Mouse (Mus musculus): ENCODE results near the gene Bach2.

Gene Bach2

DNA sequence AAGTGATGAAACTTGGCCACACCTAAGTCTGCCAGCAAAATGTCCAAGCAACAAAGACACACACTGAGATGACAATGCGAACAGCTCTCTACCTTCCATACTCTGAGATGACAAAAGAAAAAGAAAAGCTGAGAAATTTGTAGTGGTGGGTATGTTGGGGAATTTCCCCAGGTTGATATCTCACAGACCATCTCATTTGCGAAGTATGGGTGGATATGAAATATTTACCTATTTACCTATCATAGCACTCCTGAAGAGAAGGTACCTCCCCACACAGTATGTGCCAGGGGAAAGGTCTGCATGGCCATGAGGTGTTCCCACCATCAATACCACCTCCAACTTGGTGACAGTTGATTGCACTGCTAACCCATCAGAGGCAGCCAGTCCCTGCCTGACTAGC, 13.4 kb upstream of the Bach2 start:
- peak; percentile 52 for DNase-seq (ENCODE audit: low read depth)

DNA sequence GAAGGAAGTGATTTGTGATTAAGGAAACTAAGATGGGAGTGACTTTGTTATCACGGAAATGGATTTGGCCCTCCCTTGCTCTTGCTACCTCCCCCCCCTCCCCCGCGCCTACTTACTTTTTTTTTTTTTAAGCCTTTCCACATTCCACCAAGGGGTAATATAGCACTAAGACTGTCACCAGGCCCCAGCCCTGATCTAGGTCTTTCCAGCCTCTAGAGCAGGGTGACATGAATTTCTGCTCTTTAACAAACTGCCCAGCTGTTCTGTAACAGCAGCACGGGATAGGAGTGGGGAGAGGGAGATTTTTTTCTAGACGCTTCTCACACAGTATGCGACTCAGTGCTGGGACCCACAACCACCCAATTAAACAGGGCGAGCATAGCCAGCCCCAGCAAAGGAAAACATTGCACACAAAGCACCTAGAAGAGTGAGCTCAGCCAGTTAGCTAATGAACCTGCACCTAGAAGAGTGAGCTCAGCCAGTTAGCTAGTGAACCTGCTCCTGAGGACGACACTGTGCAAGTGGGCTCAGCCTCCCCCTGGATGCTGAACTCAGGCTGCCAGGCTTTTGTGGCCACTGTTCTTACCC, 10.5 kb upstream of the Bach2 start:
- DNase-seq (ENCODE audit: low read depth): no peak

DNA sequence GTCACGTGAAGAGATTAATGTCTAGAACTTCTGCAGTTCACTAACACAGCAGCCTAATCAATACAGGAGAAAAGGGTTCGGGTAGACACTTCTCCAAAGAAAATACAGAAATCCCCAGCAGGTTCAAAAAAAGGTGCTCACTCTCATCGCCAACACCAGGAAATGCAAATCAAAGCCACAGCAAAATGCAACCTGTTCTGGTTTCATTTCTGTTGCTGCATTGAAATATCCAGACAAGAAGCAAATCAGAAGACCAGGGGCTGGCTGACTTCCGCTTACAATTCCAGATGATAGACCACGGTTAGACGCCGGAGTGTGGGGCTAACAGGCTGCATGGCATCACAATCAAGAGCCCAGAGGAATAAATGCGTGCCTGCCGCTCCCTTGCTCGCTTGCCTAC, 9.3 kb upstream of the Bach2 start:
- peak; percentile 58 for DNase-seq (ENCODE audit: low read depth)

DNA sequence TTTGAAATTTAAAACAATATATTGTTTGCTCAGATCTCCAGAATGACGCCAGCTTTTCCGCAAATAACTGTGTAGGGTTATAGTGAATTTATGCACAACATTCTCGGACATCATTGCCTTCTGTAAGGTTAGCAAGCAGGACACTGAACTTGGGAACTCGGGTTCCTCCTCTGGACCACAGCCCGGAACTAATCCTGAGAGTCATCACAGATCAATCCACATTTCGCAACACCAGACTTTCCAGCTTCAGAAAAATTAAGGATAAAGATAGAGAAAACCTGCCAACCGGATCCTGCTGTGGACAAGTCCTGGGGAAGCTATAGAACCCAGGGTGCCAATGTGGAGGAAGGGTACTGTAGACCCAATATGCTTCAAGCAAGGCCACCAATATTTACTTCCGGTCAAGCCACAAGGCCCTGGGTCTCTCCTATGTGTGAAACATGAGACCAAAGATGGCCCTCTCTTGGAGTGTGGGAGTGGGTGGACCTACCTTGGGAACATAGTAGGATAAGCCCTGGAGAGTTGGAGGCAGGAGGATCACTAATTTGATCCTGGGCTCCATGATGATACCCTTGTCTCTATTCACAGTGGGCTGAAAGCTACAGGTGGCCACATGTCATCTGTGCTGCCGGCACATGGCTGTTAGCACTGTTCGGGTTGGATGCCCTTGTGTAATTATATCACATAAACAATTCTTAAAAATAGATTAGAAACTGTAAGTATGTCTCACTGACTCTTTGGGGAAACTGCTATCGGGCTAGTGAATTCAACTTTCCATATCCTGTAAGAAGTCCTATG, 7.1 kb upstream of the Bach2 start:
- no peak for DNase-seq (ENCODE audit: low read depth)

DNA sequence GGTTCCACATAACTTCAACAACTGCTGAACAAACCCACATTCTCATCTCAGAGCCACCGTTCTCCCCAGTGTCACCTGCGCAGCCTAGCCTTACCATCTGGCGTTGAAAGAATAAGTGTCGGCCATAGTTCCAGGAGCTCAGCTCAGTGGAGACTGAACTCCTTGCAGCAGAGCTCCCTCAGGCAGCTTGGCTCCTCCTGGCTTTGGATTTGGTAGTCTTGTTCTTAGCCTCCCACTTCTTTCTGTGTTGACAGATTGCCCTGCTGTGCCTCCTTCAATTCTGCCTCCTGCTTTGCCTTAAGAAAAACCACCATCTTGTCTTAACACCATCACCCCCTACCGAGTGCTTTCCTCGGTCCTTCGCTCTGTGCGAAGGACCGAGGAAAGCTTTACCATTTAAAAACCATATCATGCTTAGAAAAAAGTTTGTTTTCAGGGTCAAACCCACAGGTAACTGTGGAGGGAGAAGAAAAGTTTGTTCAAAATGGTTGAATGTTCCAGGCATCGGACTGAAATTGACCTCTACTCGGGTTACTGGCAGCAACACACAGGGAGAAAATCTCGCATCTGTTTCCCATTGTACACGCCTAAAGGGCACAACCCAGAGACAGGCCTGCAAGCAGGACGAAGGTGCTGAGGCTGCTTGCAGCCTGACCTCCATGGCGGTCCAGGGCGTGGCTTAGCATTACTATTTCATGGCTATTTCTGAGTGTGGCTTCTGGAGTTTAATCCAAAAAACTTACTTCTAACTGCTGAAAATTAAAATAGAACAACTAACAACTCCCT, 2.5 kb upstream of the Bach2 start:
- DNase-seq (ENCODE audit: low read depth): no peak

DNA sequence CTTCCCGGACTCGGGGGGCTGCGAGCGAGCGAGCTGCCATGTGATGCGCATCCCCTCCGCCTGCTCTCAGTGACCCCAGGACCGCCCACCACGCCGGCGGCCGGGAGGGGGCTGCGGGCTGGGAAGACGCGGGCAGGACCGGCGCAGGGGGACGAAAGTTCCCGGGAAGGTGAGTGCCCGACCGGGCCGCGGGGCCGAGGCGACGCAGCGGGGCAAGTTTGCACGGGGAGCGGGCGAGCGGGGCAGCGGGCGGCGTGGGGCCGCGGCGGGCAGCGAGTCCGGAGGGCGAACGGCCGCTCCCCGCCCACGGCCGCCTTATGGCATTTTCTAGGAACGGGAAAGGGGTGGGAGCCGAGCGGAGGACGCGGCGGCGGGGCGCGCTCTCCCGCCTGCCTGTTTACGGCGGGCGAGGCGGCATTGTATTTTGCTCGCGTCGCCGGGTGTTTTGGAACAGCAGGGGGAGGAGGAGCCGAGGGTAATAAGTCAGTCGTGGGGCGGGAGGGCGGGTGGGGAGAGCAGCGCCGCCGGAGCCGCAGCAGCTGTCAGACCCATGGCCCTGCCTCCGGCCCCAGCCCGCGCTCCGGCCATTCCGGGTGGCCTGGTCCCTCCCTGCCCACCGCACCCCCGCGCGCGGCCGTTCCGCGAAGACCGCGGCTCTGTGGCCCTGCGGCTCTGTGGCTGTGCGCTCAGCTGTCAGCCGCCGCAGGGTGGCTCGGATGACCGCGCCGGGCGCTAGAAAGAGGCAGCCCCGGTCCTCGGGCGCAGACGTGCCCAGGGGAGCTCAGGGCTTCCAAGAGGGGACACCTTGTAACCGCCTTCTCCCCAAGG, 531 bp downstream of the Bach2 start:
- DNase-seq (ENCODE audit: low read depth): peak; percentile 80

DNA sequence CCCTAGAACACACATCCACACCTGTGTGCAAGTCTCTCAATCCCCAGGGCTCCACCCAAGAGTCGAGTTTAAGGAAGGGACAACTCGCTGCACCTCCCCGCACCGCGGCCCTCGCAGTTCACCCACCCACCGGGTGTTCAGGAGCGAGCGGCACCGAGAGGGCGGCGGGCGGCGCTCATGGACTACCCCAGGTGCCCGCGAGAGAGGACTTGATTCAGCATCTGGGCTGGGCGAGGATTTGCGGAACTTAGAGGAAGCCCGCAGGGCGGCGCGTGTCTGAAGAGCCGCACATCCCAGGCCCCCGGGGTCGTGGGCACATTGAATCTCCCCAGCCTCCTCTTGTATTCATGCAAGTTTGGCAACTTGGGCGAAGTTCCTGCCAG, 1.1 kb downstream of the Bach2 start:
- DNase-seq (ENCODE audit: low read depth): peak; percentile 78

DNA sequence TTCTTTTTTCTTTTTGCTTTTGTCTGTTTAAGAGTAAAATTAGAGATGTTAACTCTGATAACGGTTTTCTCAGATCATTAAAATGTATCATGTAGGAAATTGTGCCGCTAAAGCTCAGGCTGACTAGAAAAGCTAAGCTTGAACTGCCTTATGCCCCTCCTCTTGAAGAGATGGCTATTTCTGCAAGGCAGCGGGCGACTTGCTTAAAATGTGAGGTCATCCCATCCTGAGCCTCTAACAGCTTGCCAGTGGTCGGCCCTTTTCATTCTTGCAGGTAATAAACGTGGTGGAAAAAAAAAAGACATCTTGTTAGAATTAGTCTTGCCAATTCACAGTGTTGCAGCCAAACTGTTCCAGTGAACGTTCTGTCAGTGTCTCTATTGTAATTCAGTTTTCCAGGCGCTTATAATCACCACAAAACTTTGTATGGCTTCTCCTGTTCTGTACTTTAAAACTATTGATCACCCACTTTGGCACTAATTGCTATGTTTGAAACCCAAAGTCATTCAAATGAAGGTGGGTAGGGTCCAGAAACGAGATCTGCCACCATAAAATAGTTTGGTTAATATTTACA, 1.9 kb downstream of the Bach2 start:
- peak; percentile 56 for DNase-seq (ENCODE audit: low read depth)

DNA sequence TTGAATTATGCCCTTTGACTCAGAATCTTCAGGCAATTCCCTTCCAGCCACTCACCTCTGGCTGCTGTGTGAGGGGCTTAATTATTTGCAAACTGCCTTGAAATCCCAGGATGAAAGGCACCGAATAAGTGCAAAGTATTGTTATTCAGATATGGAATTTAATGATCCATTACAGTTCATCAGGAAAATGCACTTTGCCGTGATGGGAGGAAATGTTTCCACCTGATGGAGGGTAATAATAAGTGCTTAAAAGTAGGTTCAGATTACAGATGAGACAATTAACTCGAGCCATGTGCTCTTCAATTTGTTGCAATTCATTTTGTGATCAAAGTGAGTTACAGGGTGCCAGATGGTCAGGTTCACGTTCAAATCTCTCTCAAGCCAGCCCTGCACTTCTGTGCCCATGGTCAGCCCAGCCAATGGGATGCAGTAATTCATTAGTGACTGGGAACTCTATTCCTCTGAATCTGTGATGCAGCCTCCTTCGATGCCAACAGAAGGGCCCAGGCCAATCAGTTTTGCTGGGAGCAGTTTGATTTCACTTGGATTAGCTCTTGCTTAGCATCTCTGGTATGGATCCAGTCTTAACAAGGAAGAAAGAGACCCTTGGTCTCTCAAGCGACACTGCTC, 2.9 kb downstream of the Bach2 start:
- peak; percentile 43 for DNase-seq (ENCODE audit: low read depth)

DNA sequence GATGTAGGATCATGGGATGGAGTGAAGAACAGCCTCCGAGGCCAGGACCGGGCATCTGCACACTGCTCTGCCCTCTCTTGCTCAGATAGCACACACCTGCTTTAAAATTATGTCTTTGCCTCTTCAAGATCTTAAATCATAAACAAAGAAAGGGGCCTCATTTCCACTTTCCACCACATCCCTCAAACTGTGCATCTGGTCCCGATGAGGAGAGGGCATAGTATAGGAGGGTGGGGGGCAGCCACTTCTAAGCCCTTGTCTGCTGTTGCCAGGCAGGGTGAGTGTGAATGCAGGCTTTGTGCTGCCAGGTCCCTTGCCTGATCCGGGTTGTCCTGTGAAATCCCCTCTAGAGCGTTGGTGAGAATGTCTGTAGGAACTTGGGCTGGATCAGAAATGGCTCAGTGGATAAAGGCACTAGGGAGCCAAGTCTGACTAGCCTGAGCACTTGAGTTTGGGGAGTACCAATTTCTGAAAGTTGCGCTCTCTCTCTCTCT, 3.6 kb downstream of the Bach2 start:
- no peak for DNase-seq (ENCODE audit: low read depth)

DNA sequence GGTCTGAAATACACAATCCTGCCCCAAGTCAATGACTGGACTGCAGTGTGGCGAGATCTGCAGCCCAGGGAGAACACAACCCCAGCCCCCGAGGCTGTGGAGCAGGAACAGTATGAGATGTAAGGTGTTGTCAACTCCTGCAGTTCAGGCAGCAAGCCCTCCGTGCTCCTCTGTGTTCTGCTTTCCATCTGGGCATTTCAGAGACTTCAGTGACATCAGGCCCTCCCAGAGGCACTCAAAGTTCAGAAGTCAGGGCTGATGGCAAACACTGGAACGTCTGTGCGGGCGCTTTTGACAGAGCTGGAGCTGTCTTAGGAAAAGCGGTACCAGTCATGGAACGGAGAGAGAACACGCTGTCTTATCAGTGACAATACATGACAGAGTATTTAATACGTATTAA, 4.9 kb downstream of the Bach2 start:
- no peak for DNase-seq (ENCODE audit: low read depth)

DNA sequence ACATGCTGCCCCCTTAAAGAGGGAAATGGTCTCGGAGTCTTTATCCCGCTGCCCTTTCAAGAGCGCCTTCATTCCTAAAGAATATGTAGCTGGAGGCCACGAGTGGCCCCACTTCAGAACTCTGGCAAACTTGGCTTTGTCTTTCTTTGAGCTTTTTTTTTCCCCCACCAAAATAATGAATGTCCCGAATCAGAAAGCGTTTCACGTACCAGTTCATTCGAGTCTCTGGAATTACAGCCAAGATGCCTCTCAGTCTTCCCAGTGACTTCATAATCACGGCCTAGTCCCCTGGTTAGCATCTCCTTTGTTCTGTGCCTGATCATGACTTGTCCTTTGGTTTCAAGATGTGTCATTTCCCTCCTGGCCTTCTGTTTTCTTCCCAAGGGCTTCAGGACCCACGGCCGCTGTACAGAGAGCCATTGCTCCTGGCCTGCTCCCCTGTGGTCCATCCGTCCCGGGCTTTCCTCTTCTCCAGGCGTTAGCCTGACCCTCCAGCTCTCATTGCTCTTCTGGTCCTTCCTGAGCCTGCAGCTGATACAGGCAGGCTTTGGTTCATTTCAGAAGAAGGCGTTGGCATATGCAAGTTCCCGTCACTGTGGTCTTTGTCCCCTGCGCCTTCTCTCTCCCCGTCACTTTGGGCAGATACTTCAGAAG, 5.6 kb downstream of the Bach2 start:
- DNase-seq (ENCODE audit: low read depth): no peak

DNA sequence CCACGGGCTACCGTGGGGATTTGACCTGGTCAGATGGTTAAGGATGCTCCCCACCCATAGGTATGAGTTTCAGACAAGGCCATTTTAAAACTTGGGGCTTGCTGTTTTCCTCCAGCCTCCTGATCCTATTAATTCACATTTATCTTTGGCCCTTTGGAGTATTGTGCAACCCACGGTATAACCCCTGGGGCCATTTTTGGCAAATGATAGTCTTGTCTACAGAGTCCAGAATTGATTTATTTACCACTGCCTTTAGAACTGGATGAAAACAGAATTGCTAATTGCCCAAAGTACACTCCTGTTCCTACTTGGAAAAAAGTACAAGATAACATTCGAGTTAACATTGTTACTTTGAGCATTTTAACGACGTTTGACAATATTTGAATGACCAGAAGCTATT, 7.0 kb downstream of the Bach2 start:
- DNase-seq (ENCODE audit: low read depth): no peak

DNA sequence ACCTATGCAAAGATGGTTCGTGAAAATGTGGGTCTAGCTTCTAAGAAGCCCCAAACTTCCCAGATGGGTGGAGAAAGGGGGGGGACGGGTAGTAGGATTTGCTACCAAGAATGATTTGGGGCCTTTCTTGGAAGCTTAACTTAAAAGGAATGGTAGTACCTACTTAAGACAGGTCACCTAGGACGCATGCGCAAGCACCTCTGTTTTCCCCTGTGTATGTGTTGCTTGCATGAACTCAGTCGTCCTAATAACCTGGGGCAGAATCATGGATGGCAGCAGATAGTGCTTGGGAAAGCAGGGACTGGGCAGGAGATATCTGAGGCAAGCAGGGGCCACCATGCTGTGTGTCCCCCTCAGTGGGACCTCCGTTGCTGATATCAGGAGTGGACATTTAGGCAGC, 7.4 kb downstream of the Bach2 start:
- peak; percentile 34 for DNase-seq (ENCODE audit: low read depth)

DNA sequence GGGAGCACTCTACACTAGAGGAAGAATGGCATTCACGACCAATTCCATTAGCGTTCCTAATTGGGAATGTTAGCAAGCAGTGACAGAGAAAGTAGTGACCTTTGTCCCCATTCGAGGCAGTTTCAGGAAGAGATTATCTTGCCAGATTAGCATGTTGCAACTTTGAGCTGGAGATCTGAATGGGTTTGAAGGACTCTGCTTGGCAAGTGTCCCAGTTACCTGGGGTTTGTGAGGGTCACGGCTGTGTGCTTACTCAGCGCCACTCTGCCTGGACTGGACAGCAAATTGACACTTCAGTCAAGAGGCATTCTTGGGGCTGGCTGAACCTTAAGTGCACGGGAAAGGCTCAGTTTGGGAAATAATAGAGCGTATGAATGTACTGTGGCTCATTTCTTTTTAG, 8.2 kb downstream of the Bach2 start:
- DNase-seq (ENCODE audit: low read depth): no peak

DNA sequence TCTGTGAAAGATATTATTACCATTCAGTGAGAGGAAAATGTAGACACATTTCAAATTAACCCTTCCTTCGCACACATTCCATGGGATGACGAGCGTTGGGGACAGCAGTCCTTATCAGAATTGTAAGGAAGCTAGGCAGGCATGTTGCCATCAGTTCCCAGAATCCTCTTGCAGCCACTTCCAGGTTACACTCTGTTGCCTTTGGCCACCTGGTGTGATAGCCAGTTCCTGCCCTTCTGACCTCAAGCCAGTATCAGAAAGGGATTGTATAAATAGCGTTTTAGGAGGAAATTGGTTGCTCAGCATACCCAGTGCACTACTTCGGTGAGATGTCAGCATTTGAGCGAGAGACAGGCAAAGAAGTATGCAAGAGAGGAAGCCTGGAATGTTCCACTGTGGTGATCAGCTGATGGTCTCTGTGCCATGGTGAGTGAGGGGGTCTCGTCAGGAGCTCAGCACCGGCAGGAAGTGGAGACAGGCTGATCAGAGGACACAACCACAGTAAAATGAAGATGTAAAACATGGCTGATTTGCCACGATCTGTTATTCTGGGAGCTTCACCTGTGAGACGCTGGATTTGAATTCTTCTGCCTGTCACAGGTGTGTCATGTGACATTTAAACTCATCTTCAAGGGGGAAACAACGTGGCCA, 9.0 kb downstream of the Bach2 start:
- no peak for DNase-seq (ENCODE audit: low read depth)

DNA sequence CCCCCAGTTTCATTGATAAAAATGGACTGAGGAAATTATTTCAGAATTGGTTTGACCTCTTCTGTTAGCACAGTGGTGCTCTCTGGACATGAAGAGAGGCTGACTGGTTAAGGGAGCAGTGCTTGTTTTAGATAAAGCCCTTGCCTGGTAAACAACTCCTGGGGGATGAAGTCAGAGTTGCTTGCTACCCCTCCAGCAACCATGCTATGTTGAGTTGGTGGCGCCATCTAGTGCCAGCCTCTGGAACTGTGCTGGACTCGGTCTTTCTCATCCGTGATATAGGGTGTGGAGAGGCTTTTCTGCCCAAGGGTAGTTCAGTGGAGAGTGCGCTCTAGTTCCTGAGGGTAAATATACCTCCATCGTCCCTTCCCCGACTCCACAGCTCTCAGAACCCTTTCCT, 9.6 kb downstream of the Bach2 start:
- peak; percentile 97 for DNase-seq (ENCODE audit: low read depth)

DNA sequence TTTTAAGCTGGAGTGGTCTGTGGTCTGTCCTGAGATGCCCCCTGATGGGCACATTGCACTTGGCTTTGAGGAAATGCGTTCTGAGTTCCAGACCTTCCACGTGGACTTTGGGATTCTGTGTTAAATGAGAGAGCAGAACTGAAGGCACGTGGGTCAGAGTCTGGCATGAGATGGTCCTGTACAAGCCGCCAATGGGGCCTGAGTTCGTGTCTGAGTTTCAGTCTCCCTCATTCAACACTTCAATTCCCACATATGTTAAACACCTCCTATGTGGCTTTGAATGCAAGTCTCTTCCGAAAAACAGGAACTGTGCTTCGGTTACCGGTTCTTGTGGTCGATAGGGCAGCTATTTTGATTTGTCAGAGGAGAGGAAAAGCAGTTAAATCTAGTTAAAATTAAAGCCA, 10.4 kb downstream of the Bach2 start:
- DNase-seq (ENCODE audit: low read depth): peak; percentile 82

DNA sequence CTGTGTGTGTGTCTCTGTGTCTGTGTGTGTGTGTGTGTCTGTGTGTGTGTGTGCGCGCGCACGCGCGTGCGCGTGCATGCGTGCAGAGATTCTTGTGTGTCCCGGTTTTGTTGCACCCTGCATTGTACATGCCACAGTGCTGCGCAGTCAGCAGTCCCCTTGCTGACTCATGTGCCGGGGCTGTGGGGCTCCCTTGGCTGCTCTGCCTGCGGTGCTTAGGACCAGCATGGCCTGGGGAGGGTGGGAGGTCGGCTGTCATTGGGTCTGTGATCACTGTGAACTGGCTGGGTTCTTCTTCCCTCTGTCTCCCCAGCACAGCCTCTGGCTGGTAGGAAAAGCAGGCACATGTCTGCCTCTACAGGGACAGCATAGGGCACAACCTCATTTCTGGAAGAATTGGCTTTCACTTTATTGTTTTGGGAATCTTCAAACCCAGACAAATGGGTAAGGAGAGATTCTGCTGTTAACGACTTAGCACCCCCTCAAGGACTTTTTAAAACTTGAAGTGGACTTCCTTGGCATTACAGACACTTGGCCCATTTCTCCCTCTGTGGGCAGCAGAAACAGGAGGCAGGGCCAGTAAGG, 11.2 kb downstream of the Bach2 start:
- DNase-seq (ENCODE audit: low read depth): peak; percentile 81
